Mouse (Mus musculus) inflammation-experienced regulatory T-cells, adult 16 weeks (primary cell): ENCODE data around the gene Otos. TPM values are rescaled to one million over a fixed set of nuclear protein-coding genes. Genes with fewer than 3 reads are reported as not detected.

ENCODE experiments used
- polyA plus RNA-seq: library from polyadenylated mRNA; unstranded; fragments of 100-300 nt; shearing (Covaris generic); gene quantifications from one replicate; pipeline ENCODE4 v1.2.1, GENCODE M21; 2017

Gene Otos
- 0.54 TPM for polyA plus RNA-seq

GRCm38 (mm10) chr1:92648673-92649072 is at the start of gene Otos:
Gene Otos (minus strand): TSS chr1:92648841.

GRCm38 (mm10) chr1:92641514-92642272 is 6.9 kb downstream of the Otos start, which contains the start of gene Cops9:
Gene Cops9 (minus strand): TSS chr1:92641985.

GRCm38 (mm10) chr1:92617488-92617887 is 31.2 kb downstream of the Otos start, which contains the start of gene Olfr12:
Gene Olfr12 (plus strand): TSS chr1:92617788.

GRCm38 (mm10) chr1:92605482-92605881 is 43.2 kb downstream of the Otos start, which contains the start of gene Olfr1410:
Gene Olfr1410 (plus strand): TSS chr1:92605782.

Other genes starting within 250 kb of the Otos start
- gene Ndufa10, start 175.0 kb downstream of the Otos start, polyA plus RNA-seq = 251 TPM
- gene Olfr1416, start 163.7 kb downstream of the Otos start, polyA plus RNA-seq = not detected
- not detected for gene Olfr1415, start 152.7 kb downstream of the Otos start, polyA plus RNA-seq
- not detected for gene Olfr1414, start 130.2 kb downstream of the Otos start, polyA plus RNA-seq
- not detected for gene Olfr1413, start 77.5 kb downstream of the Otos start, polyA plus RNA-seq
- not detected for gene Olfr1412, start 63.1 kb downstream of the Otos start, polyA plus RNA-seq
- gene Olfr1411, start 54.4 kb downstream of the Otos start, polyA plus RNA-seq = not detected
- gene Olfr1410, start 43.1 kb downstream of the Otos start, polyA plus RNA-seq = not detected
- not detected for gene Olfr12, start 31.1 kb downstream of the Otos start, polyA plus RNA-seq
- gene Cops9, start 6.9 kb downstream of the Otos start, polyA plus RNA-seq = 242 TPM
- gene Gpc1, start 182.8 kb upstream of the Otos start, polyA plus RNA-seq = 1.1 TPM